Mouse (Mus musculus) left cerebral cortex, adult 11 months (tissue): ENCODE measurements at regions not wholly inside any gene's neighbourhood (a gene's known extent, or its start where the extent isn't known, plus 50 kb on each side); places are given as distances from the start of the nearest gene placed in this dataset.

Experiments used
- DNase-seq: peaks from one replicate; pipeline ENCODE4 v3.0.0; 2022; ENCODE audit warnings: low spot score

- DNase-seq: no peak
Observed at GRCm38 (mm10) chr4:95318561-95318960, 238.7 kb upstream of the Fggy start.

DNA sequence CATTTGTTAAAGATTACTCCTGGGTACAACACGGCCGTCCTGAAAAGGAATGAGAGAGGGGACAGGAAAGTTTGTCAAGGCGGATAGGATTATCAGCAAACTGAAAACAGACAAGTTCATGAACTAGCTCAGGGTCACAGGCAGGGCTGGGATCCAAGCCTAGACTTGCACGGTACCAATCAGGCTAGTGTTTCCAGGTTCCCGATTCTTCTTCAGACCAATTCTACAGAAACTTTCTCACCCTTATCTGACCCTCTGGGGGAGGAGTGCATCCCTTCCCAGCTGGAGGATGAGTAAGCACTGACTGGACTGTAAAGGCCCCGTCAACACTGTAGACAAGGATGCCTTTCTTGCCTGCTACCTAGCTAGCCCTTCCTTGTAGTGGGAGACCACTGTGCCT lies 238.3 kb upstream of the Fggy start:
- no peak for DNase-seq

- DNase-seq: no peak
Observed at GRCm38 (mm10) chr4:95325861-95326260, 231.4 kb upstream of the Fggy start.

- DNase-seq: no peak
Observed at GRCm38 (mm10) chr4:95339822-95340221, 217.5 kb upstream of the Fggy start.

- DNase-seq: no peak
Observed at GRCm38 (mm10) chr4:95340926-95341325, 216.4 kb upstream of the Fggy start.

DNA sequence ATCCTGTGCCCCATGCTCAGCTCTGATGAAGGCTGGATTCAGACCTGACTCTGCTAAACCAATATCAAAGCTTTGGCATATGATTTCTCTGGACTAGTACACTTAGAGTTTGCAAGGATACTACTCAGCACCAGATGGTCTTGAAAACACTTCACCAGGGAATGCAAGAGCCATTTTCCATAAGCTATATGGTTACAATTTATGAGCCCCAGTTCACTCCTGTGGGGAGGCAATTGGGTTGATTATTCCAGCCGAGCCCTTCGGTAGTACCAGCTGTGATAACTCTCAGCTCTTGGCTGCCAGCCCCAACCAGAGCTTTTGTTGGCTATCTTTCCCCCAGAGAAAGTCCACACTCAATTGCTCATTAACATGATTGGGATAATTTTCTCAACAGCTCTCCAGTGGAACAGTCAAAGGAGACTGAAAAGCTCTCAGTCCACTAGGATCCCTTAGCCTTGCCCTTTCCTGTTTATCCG lies 210.5 kb upstream of the Fggy start:
- peak; percentile 8 for DNase-seq

DNA sequence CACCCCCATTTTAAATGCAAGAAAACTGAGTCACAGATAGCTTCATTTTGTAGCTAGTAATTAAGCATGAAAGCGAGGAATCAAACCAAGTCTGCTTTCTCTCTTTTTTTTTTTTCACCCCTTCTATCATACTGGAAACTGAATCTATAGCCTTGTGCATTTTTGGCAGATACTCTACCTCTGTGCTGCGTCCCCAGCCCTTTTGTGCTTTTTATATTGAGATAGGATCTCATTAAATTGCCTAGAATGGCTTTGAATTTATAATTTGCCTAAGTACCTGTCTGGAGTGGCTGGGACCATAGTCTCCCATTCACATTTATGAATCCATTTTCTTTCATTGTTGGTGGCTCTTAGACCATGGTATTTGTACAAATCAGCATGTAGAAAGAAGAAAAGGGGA lies 209.9 kb upstream of the Fggy start:
- no peak for DNase-seq

DNA sequence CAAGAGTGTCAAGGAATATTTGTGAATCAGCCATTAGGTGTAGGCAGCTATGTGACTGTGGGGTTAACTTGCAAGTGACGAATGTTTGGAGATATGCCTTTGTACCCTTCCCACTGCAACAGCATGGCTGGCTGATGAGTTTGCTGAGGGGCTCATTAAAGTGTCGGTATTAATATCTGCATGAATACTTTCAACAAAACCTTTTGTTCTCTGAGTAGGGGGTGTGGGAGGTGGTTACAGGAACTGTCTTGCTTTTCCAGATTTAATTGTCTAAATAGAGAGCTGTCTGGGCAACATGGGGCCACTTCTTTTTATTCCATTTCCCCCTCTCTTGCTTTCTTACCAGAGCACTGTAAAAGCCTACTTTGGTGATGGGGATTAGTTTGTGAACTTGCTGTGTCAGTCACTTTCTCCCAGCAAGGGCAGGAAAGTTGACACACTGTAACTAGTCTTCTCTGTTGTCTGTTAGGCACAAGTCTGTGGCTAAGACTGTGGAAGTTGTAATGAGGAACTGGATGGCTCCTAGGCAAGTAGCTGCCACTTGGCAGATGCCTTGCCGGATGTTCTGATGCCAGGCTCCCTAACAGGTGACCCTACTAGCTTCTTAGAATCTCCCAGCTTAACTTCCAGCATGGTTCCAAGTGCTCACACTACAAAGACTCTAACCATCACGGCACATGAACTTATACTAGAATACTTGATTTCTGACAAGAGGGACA lies 208.7 kb upstream of the Fggy start:
- no peak for DNase-seq

GRCm38 (mm10) chr4:95353894-95354319 lies 203.4 kb upstream of the Fggy start:
- DNase-seq: no peak

DNA sequence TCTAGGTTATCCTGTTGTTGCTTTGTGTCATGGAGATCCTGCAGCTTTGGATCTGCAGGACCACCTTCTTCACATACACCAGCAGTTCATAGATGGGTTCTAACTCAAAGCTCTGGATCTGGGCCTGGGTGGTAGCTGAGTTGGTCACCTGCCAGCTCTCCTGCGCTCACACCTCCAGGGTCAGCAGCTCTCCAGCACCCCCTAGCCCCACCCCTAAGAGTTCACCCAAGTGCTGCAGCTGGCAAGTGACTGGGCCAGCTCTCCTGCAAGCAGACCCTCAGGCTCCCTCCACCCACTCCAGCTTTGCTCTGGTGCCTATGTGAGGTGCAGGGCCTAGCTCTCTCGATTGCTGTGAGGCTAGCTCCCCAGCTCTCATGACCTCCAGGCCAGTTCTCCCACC lies 198.6 kb upstream of the Fggy start:
- no peak for DNase-seq

GRCm38 (mm10) chr4:95360336-95360967 lies 196.9 kb upstream of the Fggy start:
- DNase-seq: no peak

- DNase-seq: no peak
Observed at GRCm38 (mm10) chr4:95364376-95365082, 192.8 kb upstream of the Fggy start.

- no peak for DNase-seq
Observed at GRCm38 (mm10) chr4:95376386-95376785, 180.9 kb upstream of the Fggy start.

- no peak for DNase-seq
Observed at GRCm38 (mm10) chr4:95377222-95378134, 179.8 kb upstream of the Fggy start.

DNA sequence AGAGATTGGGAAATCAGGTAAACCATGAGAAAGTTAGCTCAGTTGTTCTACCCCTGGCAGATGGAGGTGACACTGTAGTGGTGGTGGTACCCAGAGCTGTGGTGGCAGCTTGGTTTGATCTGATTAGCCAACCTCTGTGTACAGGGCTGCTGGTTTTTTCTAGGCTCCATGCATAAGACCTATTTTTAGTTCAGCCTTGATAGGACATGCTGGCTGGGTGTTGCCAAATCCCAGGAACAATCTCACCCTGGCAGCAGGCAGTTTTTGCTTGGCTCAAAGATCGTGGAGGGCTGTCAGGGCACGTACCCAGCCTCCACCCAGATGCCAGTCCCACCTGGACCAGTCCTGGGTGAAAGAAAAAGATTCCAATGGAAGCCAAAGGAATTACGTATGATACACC lies 178.7 kb upstream of the Fggy start:
- DNase-seq: no peak

- DNase-seq: no peak
Observed at GRCm38 (mm10) chr4:95383216-95383892, 174.0 kb upstream of the Fggy start.

- no peak for DNase-seq
Observed at GRCm38 (mm10) chr4:95385552-95385951, 171.8 kb upstream of the Fggy start.

- no peak for DNase-seq
Observed at GRCm38 (mm10) chr4:95386021-95386420, 171.3 kb upstream of the Fggy start.

GRCm38 (mm10) chr4:95388556-95388955 lies 168.8 kb upstream of the Fggy start:
- no peak for DNase-seq

GRCm38 (mm10) chr4:95389647-95390046 lies 167.7 kb upstream of the Fggy start:
- DNase-seq: no peak

- no peak for DNase-seq
Observed at GRCm38 (mm10) chr4:95390549-95390948, 166.8 kb upstream of the Fggy start.
